Mouse (Mus musculus): ENCODE results near the gene Zfp819.
"Not testable (repeated sequence)": the region's sequence is repeated elsewhere in the genome, so short reads cannot be mapped to it uniquely, and the experiment has no call there.

Zfp819 gene

DNA sequence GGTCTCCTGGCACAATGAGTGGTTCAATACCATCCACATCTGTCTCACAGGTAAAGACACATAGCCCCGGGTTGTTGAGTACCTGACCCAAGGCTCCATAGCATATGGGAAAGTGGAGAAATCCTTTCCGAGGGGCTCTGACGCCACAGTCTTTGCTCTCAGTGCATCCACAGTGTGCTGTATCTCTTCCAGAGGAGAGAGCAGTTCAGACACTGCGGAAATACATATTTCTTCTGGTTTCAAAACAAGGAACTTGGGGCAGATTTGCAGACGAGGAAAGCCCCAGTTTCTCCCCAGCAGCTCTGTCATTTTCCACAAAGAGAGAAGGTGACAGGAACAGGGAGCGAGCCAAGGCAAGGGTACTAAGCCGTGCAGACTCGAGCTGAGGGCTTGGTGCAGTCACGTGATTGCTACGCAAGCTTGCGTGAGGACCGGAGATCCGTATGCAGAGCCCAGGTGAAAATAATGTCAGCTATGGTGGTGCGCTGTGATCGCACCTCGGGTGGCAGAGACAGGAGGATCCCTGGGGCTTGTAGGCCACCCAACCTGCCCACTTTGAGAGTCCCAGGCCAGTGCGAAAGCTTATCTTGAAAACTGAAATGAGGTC, 36.2 kb downstream of the Zfp819 start:
- no peak for DNase-seq (ENCODE audit: low spot score in 2 of 2)

DNA sequence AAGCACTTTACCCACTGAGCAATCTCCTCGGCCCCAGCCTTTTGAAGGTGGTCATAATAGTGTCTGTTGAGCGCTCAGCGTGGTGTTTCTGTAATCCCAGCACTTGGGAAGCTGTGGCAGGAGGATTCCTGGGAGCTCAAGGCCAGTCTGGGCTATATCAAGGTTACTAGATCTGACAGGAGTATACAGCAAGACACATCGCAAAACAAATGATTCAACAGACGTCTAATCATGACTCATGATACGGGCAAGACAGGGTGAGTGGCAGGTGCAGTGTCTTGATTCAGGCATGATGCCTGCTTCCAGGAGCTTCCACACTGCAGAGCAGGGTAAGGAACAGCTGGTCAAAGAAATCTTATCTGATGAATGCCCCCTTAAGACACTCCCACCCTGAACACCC, 45.7 kb downstream of the Zfp819 start:
- no peak for DNase-seq (ENCODE audit: low spot score in 2 of 2)

DNA sequence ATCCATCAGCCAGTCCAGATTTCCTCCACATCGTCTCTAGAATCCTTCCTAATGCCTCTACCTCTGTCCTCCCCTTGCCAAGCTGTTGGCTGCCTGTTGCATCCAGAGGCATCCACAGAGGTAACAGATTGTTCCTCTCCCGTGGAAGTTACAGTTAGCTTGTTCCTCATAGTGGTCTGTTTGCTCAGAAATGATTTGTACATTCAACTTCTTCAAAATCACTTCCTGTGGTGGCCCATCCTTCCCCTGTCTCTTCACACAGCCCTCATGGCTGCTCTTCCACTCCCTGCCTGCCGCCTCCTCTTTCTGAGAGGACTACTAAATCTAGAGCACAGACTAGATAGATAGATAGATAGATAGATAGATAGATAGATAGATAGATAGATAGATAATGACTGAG, 47.5 kb downstream of the Zfp819 start:
- DNase-seq (ENCODE audit: low spot score in 2 of 2): no peak

DNA sequence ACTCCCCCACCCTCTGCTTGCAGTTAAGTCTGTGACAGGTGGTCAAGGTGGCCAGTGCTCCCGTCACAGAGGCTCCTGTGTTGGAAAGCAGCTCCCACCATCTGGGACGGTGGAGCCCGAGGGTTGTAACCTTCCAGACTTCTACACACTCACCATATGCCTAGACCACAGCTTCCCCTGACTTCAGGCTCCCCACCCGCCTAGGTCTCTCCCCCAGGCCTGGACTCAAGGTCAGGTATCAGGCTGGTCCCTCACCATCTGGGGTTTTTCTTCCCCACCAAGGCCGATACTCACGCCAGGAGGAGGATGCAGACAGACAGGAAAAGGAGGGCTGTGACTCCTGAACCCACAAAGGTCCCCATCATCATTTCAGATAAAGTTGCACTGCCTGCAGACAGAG, 49.3 kb downstream of the Zfp819 start:
- no peak for DNase-seq (ENCODE audit: low spot score in 2 of 2)

DNA sequence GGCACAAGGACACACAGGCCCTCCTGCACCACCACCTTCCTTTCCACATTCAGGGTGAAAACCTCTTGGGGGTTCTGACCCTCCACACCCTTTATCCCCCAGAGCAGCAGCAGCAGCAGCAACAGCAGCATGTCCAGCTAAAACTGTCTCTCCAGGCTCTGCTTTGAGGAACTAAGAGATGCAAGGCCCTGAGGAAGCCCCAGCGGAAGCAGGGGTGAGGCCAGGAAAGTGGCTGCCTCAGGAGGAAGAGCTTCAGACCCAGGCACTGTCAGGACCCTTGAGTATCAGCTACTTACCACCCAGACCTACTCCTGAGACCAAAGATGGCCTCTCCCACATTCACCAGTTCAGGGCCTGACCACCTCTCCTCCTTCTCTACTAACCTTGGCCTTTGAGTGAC, 53.0 kb downstream of the Zfp819 start, which contains the start of gene Siglece:
Siglece (minus strand) TSS at position 160 of the 400 bp plus-strand sequence.
- DNase-seq (ENCODE audit: low spot score in 2 of 2): no peak

DNA sequence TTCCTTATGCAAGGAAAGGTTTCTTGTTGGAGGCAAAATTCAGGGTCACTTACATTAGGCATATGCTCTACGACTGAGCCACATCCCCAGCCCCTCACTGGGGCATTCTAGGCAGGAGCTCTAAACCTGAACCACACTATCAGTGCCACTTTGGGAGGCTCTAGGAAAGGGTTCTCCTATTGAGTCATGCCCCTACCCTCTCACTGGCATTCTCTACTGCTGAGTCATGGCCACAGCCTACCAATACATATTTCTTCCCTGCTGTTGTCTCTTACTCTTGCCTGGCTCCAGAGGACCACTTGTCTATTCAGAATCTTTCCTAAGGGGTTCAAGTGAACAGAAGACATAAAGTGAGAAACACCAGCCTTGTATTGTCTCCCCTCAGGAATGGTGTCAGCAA, 55.8 kb downstream of the Zfp819 start:
- no peak for DNase-seq (ENCODE audit: low spot score in 2 of 2)

DNA sequence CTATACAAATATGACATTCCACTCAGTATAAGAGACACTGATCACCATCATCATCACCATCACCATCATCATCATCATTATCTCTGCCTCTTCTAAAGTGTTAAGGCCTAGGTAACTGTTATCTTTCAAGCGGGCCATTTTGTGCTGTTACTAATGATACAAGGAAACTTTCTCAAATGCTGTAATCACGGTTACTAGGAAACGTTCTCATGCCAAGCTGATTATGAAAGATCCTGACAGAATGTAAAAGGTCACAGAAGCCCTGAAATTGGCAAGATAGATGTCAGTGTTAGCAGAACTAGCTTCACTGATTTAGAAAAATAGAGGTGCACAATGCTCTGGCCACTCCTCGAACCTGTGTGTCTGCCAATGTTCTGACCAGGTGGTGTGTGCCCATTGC, 60.3 kb downstream of the Zfp819 start:
- DNase-seq (ENCODE audit: low spot score in 2 of 2): not testable (repeated sequence)

Data from urinary bladder, postnatal 4 days (tissue).